Mouse (Mus musculus) spleen, adult 2 months (tissue): ENCODE data around the gene Slit3. TPM values are rescaled to one million over a fixed set of nuclear protein-coding genes. Genes with fewer than 3 reads are reported as not detected.

Experiments
- DNase-seq, 2 experiments: peaks; one replicate each; pipeline versions ENCODE4 v3.0.0 to v3.0.0-alpha.2; 2012 to 2021; ENCODE audit warnings: low spot score in 2 of 2, low read depth in 1 of 2
- H3K27ac ChIP-seq: fragments of 200-500 bp; 2 replicates; pipeline ENCODE4 v1.5.1; 2012; ENCODE audit warnings: low read length, inconsistent platforms; ENCODE audit not compliant: insufficient read depth
- H3K27me3 ChIP-seq: fragments of 200-500 bp; 2 replicates; pipeline ENCODE4 v1.6.1; 2012; ENCODE audit warnings: mild to moderate bottlenecking, moderate library complexity, low read length, inconsistent platforms; ENCODE audit not compliant: control insufficient read depth, insufficient read depth
- H3K36me3 ChIP-seq: fragments of 200-500 bp; 2 replicates; pipeline ENCODE4 v1.6.1; 2012; ENCODE audit warnings: mild to moderate bottlenecking, low read length, inconsistent platforms; ENCODE audit not compliant: control insufficient read depth, insufficient read depth
- H3K4me1 ChIP-seq: fragments of 200-500 bp; 2 replicates; pipeline ENCODE4 v1.6.1; 2011; ENCODE audit warnings: inconsistent platforms; ENCODE audit not compliant: control insufficient read depth, insufficient read depth, insufficient read length
- H3K4me3 ChIP-seq: fragments of 200-500 bp; 2 replicates; pipeline ENCODE4 v1.5.1; 2011; ENCODE audit warnings: mild to moderate bottlenecking, inconsistent platforms; ENCODE audit not compliant: insufficient read depth, insufficient read length; ENCODE audit errors: extremely low read depth
- CTCF ChIP-seq: fragments of 200-500 bp; IDR thresholded peaks from 2 replicates; pipeline ENCODE4 v1.5.1; 2011; ENCODE audit warnings: mild to moderate bottlenecking, inconsistent platforms; ENCODE audit not compliant: insufficient read depth, insufficient read length, insufficient replicate concordance; ENCODE audit errors: extremely low read depth
- POLR2A ChIP-seq: fragments of 200-500 bp; IDR thresholded peaks from 2 replicates; pipeline ENCODE4 v1.6.1; 2011; ENCODE audit warnings: low read depth, low read length, inconsistent platforms
- WGBS: fragments of 180-500 bp; shearing (Covaris S2); methylation state at CpG from one replicate; pipeline ENCODE4 v1.1.7; 2018; 5-methylcytosine and 5-hydroxymethylcytosine counted together
- polyA plus RNA-seq: library from polyadenylated mRNA; depleted of rRNA; stranded (reverse); fragments of >200 nt; gene quantifications from 2 replicates; pipeline ENCODE4 v1.2.3, GENCODE M21; 2012

Slit3 gene
- polyA plus RNA-seq, 1 experiment, result 6.6 TPM

- no peaks in the 10 kb centered on the region for H3K27me3 ChIP-seq
- no peak for DNase-seq
- H3K4me3 ChIP-seq, result no peak overlapping the region
- WGBS, result 77% methylated on average over 3 of the region's 3 CpGs
- TF ChIP-seq POLR2A, result no peak
- TF ChIP-seq CTCF, result no peak
- no peak overlapping the region for H3K27ac ChIP-seq
- H3K36me3 ChIP-seq, result no peaks in the 10 kb centered on the region
- no peaks in the 10 kb centered on the region for H3K4me1 ChIP-seq
Measured at GRCm38 (mm10) chr11:35638862-35639384, 517.9 kb downstream of the Slit3 start.

GRCm38 (mm10) chr11:35639428-35639827 lies 518.4 kb downstream of the Slit3 start:
- no peaks in the 10 kb centered on the region for H3K4me1 ChIP-seq
- 80% methylated on average over 11 of the region's 11 CpGs for WGBS
- H3K27me3 ChIP-seq, result no peaks in the 10 kb centered on the region
- no peaks in the 10 kb centered on the region for H3K36me3 ChIP-seq
- H3K27ac ChIP-seq, result no peak overlapping the region
- no peak for DNase-seq
- no peak overlapping the region for H3K4me3 ChIP-seq
- TF ChIP-seq POLR2A (no peak), CTCF (no peak)

GRCm38 (mm10) chr11:35651286-35651685 lies 530.3 kb downstream of the Slit3 start:
- no peak overlapping the region for H3K27ac ChIP-seq
- DNase-seq, result no peak
- TF ChIP-seq CTCF (no peak), POLR2A (no peak)
- H3K4me3 ChIP-seq, result no peak overlapping the region
- H3K27me3 ChIP-seq, result no peaks in the 10 kb centered on the region
- 88% methylated on average over 10 of the region's 10 CpGs for WGBS
- H3K4me1 ChIP-seq, result no peaks in the 10 kb centered on the region
- no peaks in the 10 kb centered on the region for H3K36me3 ChIP-seq

DNA sequence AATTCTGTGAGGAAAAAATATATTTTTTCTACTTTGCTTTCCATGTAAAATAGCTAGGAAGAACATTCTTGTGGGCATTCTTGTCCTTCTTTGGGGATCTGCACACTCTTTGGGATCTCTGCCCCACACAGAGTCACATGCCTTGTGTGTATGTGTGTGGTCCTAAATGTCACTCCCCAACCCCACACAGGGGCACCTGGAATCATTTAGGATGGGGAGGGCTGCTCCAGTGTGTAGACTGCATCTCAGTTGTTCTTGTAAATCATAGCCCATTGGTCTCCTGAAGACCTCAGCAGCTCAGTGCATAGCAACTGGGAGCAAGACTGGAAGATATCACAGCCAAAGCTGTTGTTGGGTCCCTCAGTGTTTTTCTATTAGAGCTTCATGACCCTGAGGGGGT lies 534.8 kb downstream of the Slit3 start:
- no peak overlapping the region for H3K4me3 ChIP-seq
- H3K36me3 ChIP-seq, result no peaks in the 10 kb centered on the region
- no peaks in the 10 kb centered on the region for H3K4me1 ChIP-seq
- no peaks in the 10 kb centered on the region for H3K27me3 ChIP-seq
- TF ChIP-seq POLR2A, result no peak
- no peak for TF ChIP-seq CTCF
- H3K27ac ChIP-seq, result no peak overlapping the region
- no peak for DNase-seq

DNA sequence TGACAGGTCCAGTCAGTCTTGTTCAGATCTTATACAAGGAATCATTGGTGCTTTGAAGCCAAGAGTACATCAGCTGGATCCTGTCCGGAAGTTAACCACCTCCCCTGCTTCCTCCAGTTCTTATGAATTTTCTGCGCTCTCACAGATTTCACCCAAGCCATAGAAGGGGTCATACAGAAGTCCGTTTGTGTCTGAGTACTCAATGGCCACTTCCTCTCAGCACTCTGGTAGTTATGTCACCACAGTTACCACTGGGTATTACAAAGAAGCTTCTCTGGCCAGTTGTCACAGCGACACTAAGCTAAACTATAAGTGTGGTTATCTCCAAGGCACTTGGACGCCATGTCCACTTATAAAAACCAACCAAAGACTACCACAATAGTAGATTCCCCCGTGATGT lies 536.6 kb downstream of the Slit3 start:
- H3K36me3 ChIP-seq, result no peaks in the 10 kb centered on the region
- H3K27ac ChIP-seq, result no peak overlapping the region
- no peaks in the 10 kb centered on the region for H3K27me3 ChIP-seq
- no peaks in the 10 kb centered on the region for H3K4me1 ChIP-seq
- TF ChIP-seq CTCF (no peak), POLR2A (no peak)
- H3K4me3 ChIP-seq, result no peak overlapping the region
- WGBS, result 59% methylated on average over 6 of the region's 6 CpGs
- DNase-seq, result no peak

DNA sequence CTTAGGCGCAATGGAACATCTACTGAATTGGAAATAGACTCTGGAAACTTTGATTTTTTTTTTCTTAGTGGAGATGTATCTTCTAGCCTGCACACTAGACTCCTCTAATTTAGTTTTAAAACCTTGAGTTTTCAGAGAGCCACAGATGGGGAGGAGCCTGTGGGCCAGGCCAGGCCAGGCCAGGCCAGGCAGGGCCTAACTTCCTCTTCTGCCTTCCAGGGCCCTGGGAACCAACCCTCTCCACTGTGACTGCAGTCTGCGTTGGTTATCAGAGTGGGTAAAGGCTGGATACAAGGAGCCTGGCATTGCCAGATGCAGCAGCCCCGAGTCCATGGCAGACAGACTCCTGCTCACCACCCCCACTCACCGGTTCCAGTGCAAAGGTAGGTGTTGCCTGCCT lies 539.9 kb downstream of the Slit3 start:
- DNase-seq, result no peak
- no peaks in the 10 kb centered on the region for H3K4me1 ChIP-seq
- H3K27ac ChIP-seq, result no peak overlapping the region
- WGBS, result 55% methylated on average over 4 of the region's 4 CpGs
- H3K36me3 ChIP-seq, result no peaks in the 10 kb centered on the region
- H3K27me3 ChIP-seq, result no peaks in the 10 kb centered on the region
- no peak overlapping the region for H3K4me3 ChIP-seq
- no peak for TF ChIP-seq CTCF
- no peak for TF ChIP-seq POLR2A

DNA sequence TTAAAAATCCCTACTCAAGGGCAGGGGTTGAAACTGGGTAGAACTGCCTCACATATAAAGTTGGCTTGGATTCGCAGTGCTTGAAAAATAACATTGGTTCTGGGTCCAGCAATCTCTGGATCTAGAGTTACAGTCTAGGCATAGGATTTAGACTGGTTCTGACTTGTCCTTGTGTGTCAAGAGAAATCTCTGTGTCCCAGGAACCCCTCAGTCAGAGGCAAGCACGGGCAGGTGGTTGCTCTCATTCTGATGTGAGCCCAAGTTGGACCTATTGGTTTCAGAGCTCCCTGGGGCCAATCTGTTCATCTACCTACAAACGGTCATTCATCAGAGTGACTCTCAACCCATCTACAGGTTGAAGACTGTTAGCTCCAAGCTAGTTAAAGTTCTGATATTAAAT lies 541.9 kb downstream of the Slit3 start:
- Histone ChIP-seq H3K4me3 (no peak overlapping the region), H3K36me3 (no peaks in the 10 kb centered on the region), H3K4me1 (no peaks in the 10 kb centered on the region), H3K27ac (no peak overlapping the region), H3K27me3 (no peaks in the 10 kb centered on the region)
- DNase-seq, result no peak
- TF ChIP-seq CTCF, result no peak
- no peak for TF ChIP-seq POLR2A
- 88% methylated on average over 3 of the region's 3 CpGs for WGBS
